Mouse (Mus musculus): ENCODE measurements around the gene Spryd4. TPM values are rescaled to one million over a fixed set of nuclear protein-coding genes. Genes with fewer than 3 reads are reported as not detected.
"Not testable (repeated sequence)": the region's sequence is repeated elsewhere in the genome, so short reads cannot be mapped to it uniquely, and the experiment has no call there.

Gene Spryd4
- polyA plus RNA-seq, 1 experiment from 2014 or later: 30.8 TPM

DNA sequence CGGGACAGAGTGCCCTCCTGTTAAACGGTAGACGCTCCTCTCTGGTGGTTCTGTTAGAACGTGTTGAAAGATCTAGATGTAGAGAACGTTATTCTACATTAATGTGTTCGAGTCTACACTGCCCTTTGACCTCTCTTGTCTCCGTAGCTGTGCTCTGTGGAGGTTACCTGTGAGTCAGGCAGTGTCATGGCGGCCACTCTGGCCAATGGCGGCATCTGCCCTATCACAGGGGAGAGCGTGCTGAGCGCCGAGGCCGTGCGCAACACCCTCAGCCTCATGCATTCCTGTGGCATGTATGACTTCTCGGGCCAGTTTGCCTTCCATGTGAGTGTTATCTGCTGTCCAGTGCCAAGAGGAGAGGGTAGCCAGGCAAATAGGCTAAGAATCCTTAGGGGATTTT, 6.7 kb downstream of the Spryd4 start:
- Histone ChIP-seq H3K4me1 (ENCODE audit: control insufficient read depth, low read depth, low read length) (peaks cover 7% of the 10 kb centered on the region), H3K4me3 (ENCODE audit: low read depth, low read length) (no peak overlapping the region), H3K36me3 (ENCODE audit: control insufficient read depth, insufficient read depth) (no peaks in the 10 kb centered on the region), H3K27me3 (ENCODE audit: control insufficient read depth, insufficient read depth, low read depth, low read length) (no peaks in the 10 kb centered on the region), H3K27ac (ENCODE audit: low read length) (no peak overlapping the region), H3K9me3 (replicated peaks; ENCODE audit: control insufficient read depth, low read length) (no peaks in the 10 kb centered on the region), H3K4me2 (ENCODE audit: low read depth, low read length) (no peak overlapping the region), H3K9ac (ENCODE audit: low read depth, low read length) (no peak overlapping the region)
- no peak for ATAC-seq (ENCODE audit: low read depth)
- WGBS (ENCODE audit: insufficient replicate concordance): 74% methylated on average over 15 of the region's 15 CpGs

DNA sequence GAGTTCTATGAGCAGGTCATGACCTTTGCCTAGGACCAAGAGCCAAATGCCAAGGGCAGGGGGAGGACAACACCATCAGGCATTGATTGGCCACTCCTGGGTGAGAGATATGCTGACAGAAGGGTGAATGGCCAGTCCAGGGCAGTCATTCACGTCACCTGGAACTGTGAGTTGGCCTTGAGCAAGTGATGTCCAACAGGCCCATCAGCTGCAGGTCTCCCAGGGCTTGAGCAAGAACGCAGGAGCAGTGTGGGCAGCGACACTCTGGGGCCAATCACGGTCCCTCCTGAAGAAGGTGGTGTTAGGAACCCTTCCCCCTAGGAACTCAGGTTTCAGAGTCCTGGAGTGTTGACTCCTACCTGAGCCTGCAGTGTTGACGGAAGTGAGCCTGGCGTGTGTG, 9.8 kb downstream of the Spryd4 start:
- Histone ChIP-seq H3K4me1 (ENCODE audit: control insufficient read depth, low read depth, low read length) (peaks cover 7% of the 10 kb centered on the region), H3K4me3 (ENCODE audit: low read depth, low read length) (no peak overlapping the region), H3K27ac (ENCODE audit: low read length) (no peak overlapping the region), H3K36me3 (ENCODE audit: control insufficient read depth, insufficient read depth) (no peaks in the 10 kb centered on the region), H3K4me2 (ENCODE audit: low read depth, low read length) (no peak overlapping the region), H3K9me3 (replicated peaks; ENCODE audit: control insufficient read depth, low read length) (no peaks in the 10 kb centered on the region), H3K27me3 (ENCODE audit: control insufficient read depth, insufficient read depth, low read depth, low read length) (peaks cover 3% of the 10 kb centered on the region), H3K9ac (ENCODE audit: low read depth, low read length) (no peak overlapping the region)
- WGBS (ENCODE audit: insufficient replicate concordance): 57% methylated on average over 6 of the region's 6 CpGs
- ATAC-seq (ENCODE audit: low read depth): peak; percentile 85

DNA sequence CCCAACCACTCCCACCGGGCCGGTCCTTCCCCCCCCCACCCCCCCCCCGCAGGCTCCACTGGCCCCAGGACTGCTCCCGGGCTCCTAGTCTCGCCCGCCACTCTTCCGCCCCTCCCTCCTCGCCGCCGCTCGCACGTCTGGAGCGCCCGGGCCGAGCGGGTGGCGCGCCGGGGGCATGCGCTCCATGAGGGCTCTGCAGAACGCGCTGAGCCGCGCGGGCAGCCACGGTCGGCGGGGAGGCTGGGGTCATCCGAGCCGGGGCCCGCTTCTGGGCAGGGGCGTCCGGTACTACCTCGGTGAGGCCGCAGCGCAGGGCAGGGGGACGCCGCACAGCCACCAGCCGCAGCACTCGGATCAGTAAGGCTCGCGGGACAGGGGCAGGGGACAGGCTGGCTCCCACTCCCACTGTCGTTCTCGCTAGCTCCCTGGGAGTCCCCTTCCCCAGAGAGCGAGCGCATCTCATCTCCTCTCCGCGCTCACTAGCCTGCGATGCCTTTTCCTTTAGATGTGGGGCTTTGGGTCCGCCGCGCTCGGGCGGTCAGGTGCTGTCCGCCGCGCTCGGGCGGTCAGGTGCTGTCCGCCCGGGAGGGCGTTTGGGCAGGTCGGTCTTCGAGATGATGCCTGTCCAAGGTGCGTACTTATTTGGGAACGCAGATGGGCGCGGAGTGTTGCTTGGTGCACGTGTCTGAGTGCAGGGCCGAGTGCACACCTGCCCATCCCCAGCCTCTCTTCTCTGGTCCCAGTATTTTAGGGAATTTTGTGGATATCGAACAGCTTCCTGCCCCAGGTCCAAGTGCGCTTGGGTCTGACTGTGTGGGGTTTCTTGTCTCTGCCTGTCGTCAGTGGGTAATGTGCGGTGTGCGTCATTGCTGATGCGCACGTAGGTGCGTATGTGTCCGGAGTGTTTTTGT, 16.8 kb downstream of the Spryd4 start:
- Histone ChIP-seq H3K4me1 (ENCODE audit: control insufficient read depth, low read depth, low read length) (peaks cover 18% of the 10 kb centered on the region), H3K27me3 (ENCODE audit: control insufficient read depth, insufficient read depth, low read depth, low read length) (peaks cover 27% of the 10 kb centered on the region), H3K4me2 (ENCODE audit: low read depth, low read length) (peak overlapping the region; percentile 97), H3K4me3 (ENCODE audit: low read depth, low read length) (peak overlapping the region; percentile 71), H3K9me3 (replicated peaks; ENCODE audit: control insufficient read depth, low read length) (no peaks in the 10 kb centered on the region), H3K36me3 (ENCODE audit: control insufficient read depth, insufficient read depth) (no peaks in the 10 kb centered on the region), H3K9ac (ENCODE audit: low read depth, low read length) (peak overlapping the region; percentile 67), H3K27ac (ENCODE audit: low read length) (peak overlapping the region; percentile 65)
- WGBS (ENCODE audit: insufficient replicate concordance): 2% methylated on average over 68 of the region's 79 CpGs
- peak; percentile 85 for ATAC-seq (ENCODE audit: low read depth)

DNA sequence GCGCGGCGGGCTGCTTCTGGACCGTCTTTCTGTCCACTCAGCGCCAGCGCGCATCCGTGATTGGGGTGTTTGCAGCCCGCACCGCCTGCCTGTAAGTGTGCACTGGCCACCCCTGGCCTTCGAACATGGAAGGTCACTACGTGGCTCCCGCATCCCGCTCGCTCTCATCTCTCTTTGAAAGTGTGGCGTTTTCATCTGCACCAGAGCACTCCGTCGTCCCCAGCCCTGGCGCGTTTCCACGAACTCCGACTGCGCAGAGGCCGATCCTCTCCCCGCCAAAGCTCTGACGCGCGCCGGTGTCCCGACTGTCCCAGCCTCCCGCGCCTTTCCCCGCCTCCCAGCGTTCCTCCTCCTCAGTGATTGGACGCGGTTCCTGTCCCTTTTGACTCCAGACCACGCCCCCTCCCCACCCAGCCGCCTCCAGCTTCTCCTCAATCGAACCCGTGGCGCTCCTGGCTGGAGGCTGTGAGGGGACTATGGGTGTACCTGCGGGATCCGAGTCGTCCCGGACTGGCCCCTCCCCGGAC, 17.5 kb downstream of the Spryd4 start, which contains the start of gene Gls2:
Gene Gls2 (plus strand): TSS at position 434 of the 527 bp plus-strand sequence.
- peaks cover 27% of the 10 kb centered on the region for H3K27me3 ChIP-seq (ENCODE audit: control insufficient read depth, insufficient read depth, low read depth, low read length)
- ATAC-seq (ENCODE audit: low read depth): peak; percentile 94

DNA sequence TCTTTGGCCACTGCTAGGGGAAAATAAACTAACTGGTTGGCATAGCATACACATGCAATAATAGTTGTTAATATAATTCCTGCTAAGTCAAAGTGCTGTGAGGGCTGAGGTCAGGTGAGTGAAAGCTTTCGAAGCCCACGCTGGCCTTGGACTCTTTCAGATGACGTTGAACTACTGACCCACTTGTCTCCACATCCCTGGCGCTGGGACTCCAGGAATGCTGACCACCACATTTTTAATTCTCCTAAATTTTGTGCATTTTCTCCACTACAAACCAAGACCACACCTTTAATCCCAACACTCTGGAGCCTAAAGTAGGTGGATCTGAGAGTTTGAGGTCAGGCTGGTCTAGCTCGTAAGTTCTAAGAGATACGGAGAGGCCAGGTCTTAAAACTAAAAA, 18.5 kb downstream of the Spryd4 start:
- no peak for ATAC-seq (ENCODE audit: low read depth)
- Histone ChIP-seq H3K9me3 (replicated peaks; ENCODE audit: control insufficient read depth, low read length) (no peaks in the 10 kb centered on the region), H3K9ac (ENCODE audit: low read depth, low read length) (no peak overlapping the region), H3K27ac (ENCODE audit: low read length) (no peak overlapping the region), H3K27me3 (ENCODE audit: control insufficient read depth, insufficient read depth, low read depth, low read length) (peaks cover 27% of the 10 kb centered on the region), H3K4me2 (ENCODE audit: low read depth, low read length) (no peak overlapping the region), H3K36me3 (ENCODE audit: control insufficient read depth, insufficient read depth) (no peaks in the 10 kb centered on the region), H3K4me1 (ENCODE audit: control insufficient read depth, low read depth, low read length) (peaks cover 22% of the 10 kb centered on the region), H3K4me3 (ENCODE audit: low read depth, low read length) (no peak overlapping the region)
- 75% methylated on average over 6 of the region's 6 CpGs for WGBS (ENCODE audit: insufficient replicate concordance)

More for the DNA sequence above, 17.5 kb downstream of the Spryd4 start, which contains the start of gene Gls2:
- peak within 1 kb of the TSS; percentile 67 for H3K9ac ChIP-seq (ENCODE audit: low read depth, low read length)
- H3K9me3 ChIP-seq (replicated peaks; ENCODE audit: control insufficient read depth, low read length): no peaks in the 10 kb centered on the region
- no peaks in the 10 kb centered on the region for H3K36me3 ChIP-seq (ENCODE audit: control insufficient read depth, insufficient read depth)
- peak within 1 kb of the TSS; percentile 71 for H3K4me3 ChIP-seq (ENCODE audit: low read depth, low read length)
- H3K4me2 ChIP-seq (ENCODE audit: low read depth, low read length): peak within 1 kb of the TSS; percentile 97
- peaks cover 18% of the 10 kb centered on the region for H3K4me1 ChIP-seq (ENCODE audit: control insufficient read depth, low read depth, low read length)
- WGBS (ENCODE audit: insufficient replicate concordance): under 1% methylated on average over 46 of the region's 46 CpGs
- H3K27ac ChIP-seq (ENCODE audit: low read length): peak within 1 kb of the TSS; percentile 65

GRCm38 (mm10) chr10:128192030-128192766, 19.4 kb downstream of the Spryd4 start:
- H3K4me2 ChIP-seq (ENCODE audit: low read depth, low read length); H3K27ac ChIP-seq (ENCODE audit: low read length); H3K9ac ChIP-seq (ENCODE audit: low read depth, low read length); H3K9me3 ChIP-seq (replicated peaks; ENCODE audit: control insufficient read depth, low read length); H3K36me3 ChIP-seq (ENCODE audit: control insufficient read depth, insufficient read depth); H3K4me3 ChIP-seq (ENCODE audit: low read depth, low read length); ATAC-seq (ENCODE audit: low read depth): not testable (repeated sequence)
- Histone ChIP-seq H3K4me1 (ENCODE audit: control insufficient read depth, low read depth, low read length) (peaks cover 30% of the 10 kb centered on the region), H3K27me3 (ENCODE audit: control insufficient read depth, insufficient read depth, low read depth, low read length) (peaks cover 27% of the 10 kb centered on the region)
- 71% methylated on average over 3 of the region's 3 CpGs for WGBS (ENCODE audit: insufficient replicate concordance)

DNA sequence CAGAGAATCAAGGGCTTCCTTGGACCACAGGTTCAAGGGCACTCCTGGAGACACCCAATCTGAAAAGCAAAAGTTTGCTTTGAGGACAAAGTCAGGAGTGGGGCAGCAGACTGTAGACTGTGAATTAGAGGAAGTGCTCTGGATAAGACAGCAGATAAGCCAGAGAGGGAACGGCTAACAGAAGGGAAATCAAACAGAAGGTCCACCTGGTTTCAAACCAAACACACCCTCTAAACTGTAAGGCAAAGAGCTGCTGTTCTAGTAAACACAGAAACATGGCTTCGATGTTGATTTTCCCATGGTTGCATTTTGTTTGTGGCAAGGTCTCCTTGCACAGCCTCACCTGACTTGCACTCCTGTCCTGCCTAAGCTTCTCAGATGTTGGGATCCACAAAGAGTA, 20.1 kb downstream of the Spryd4 start:
- Histone ChIP-seq H3K4me1 (ENCODE audit: control insufficient read depth, low read depth, low read length) (peaks cover 37% of the 10 kb centered on the region), H3K36me3 (ENCODE audit: control insufficient read depth, insufficient read depth) (no peaks in the 10 kb centered on the region), H3K9ac (ENCODE audit: low read depth, low read length) (no peak overlapping the region), H3K9me3 (replicated peaks; ENCODE audit: control insufficient read depth, low read length) (no peaks in the 10 kb centered on the region), H3K4me2 (ENCODE audit: low read depth, low read length) (no peak overlapping the region), H3K4me3 (ENCODE audit: low read depth, low read length) (no peak overlapping the region), H3K27me3 (ENCODE audit: control insufficient read depth, insufficient read depth, low read depth, low read length) (peaks cover 24% of the 10 kb centered on the region), H3K27ac (ENCODE audit: low read length) (no peak overlapping the region)
- 31% methylated on average over 2 of the region's 2 CpGs for WGBS (ENCODE audit: insufficient replicate concordance)
- no peak for ATAC-seq (ENCODE audit: low read depth)

DNA sequence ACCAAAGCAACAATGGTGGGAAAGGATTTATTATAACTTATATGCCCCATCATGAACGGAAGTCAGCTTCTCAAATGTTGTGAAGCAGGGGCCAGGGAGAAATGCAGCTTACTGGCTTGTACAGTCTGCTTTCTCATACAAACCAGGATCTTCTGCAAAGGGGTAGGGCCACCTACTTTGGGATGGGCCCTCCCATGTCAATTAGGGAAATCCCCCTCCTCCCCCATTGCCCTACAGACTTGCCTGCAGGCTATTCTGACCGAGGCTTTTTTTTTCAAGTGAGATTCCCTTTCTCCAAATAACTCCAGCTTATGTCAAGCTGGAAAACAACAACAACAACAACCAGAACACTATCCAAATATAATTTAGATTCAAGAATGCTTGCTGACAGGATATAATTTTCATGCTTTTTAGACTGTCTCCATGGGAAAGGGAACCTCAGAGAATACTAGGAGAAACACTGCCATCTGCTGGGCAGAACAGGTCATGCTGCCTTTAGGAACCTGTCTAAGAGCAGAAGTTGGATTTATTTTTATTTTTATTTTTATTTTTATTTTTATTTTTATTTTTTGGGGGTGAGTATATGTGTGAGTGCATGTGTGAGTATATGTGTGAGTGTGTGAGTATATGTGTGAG, 23.2 kb downstream of the Spryd4 start:
- Histone ChIP-seq H3K9ac (ENCODE audit: low read depth, low read length) (no peak overlapping the region), H3K27ac (ENCODE audit: low read length) (peak overlapping the region; percentile 87; the same call in 1 of the 2 replicates), H3K9me3 (replicated peaks; ENCODE audit: control insufficient read depth, low read length) (no peaks in the 10 kb centered on the region), H3K27me3 (ENCODE audit: control insufficient read depth, insufficient read depth, low read depth, low read length) (peaks cover 4% of the 10 kb centered on the region; the same call in 1 of the 2 replicates), H3K4me3 (ENCODE audit: low read depth, low read length) (no peak overlapping the region), H3K4me1 (ENCODE audit: control insufficient read depth, low read depth, low read length) (peaks cover 21% of the 10 kb centered on the region), H3K36me3 (ENCODE audit: control insufficient read depth, insufficient read depth) (no peaks in the 10 kb centered on the region), H3K4me2 (ENCODE audit: low read depth, low read length) (no peak overlapping the region)
- 48% methylated on average over 2 of the region's 2 CpGs for WGBS (ENCODE audit: insufficient replicate concordance)
- ATAC-seq (ENCODE audit: low read depth): no peak

Data from liver, embryonic 16.5 days (tissue).